Mouse (Mus musculus): ENCODE data around the gene Hand1. TPM values are rescaled to one million over a fixed set of nuclear protein-coding genes. Genes with fewer than 3 reads are reported as not detected.
"Not testable (repeated sequence)": the region's sequence is repeated elsewhere in the genome, so short reads cannot be mapped to it uniquely, and the experiment has no call there.

The Hand1 gene
- total and polyA plus RNA-seq, 2 experiments from 2014 or later: 2.7 TPM; not detected in 1

GRCm38 (mm10) chr11:57847396-57847795 lies 14.8 kb upstream of the Hand1 start:
- Histone ChIP-seq H3K4me2 (ENCODE audit: low read depth, low read length) (no peak overlapping the region), H3K27me3 (ENCODE audit: control insufficient read depth, insufficient read depth, low read length) (peaks cover 15% of the 10 kb centered on the region; the same call in 1 of the 2 replicates), H3K27ac (ENCODE audit: low read depth) (no peak overlapping the region), H3K36me3 (replicated peaks; ENCODE audit: control insufficient read depth, insufficient read depth, low read length) (no peaks in the 10 kb centered on the region), H3K4me3 (ENCODE audit: low read depth, low read length) (no peak overlapping the region), H3K9ac (replicated peaks; ENCODE audit: low read depth, low read length) (no peak overlapping the region), H3K9me3 (replicated peaks; ENCODE audit: control insufficient read depth, low read length) (no peaks in the 10 kb centered on the region), H3K4me1 (ENCODE audit: control insufficient read depth, insufficient read depth) (no peaks in the 10 kb centered on the region)
- 30% methylated on average over 7 of the region's 7 CpGs for WGBS
- TF ChIP-seq EP300 (IDR thresholded peaks at IDR 0.05; ENCODE audit: low read depth): no peak
- TF ChIP-seq CTCF (IDR thresholded peaks at IDR 0.05; ENCODE audit: low read depth): no peak
- DNase-seq (ENCODE audit: low spot score) (no peak), ATAC-seq (ENCODE audit: insufficient read depth, low read depth) (no peak)

- not testable (repeated sequence) for H3K4me1 ChIP-seq (ENCODE audit: control insufficient read depth, insufficient read depth)
- 67% methylated on average over 7 of the region's 9 CpGs for WGBS
Observed at GRCm38 (mm10) chr11:57846421-57847363, 14.1 kb upstream of the Hand1 start.

GRCm38 (mm10) chr11:57841391-57841790 lies 8.8 kb upstream of the Hand1 start:
- no peaks in the 10 kb centered on the region for H3K36me3 ChIP-seq (replicated peaks; ENCODE audit: control insufficient read depth, insufficient read depth, low read length)
- H3K27me3 ChIP-seq (ENCODE audit: control insufficient read depth, insufficient read depth, low read length): peaks cover 56% of the 10 kb centered on the region
- no peak overlapping the region for H3K9ac ChIP-seq (replicated peaks; ENCODE audit: low read depth, low read length)
- no peak for DNase-seq (ENCODE audit: low spot score)
- no peak overlapping the region for H3K4me3 ChIP-seq (ENCODE audit: low read depth, low read length)
- H3K27ac ChIP-seq (ENCODE audit: low read depth): no peak overlapping the region
- no peak overlapping the region for H3K4me2 ChIP-seq (ENCODE audit: low read depth, low read length)
- H3K4me1 ChIP-seq (ENCODE audit: control insufficient read depth, insufficient read depth): no peaks in the 10 kb centered on the region
- no peaks in the 10 kb centered on the region for H3K9me3 ChIP-seq (replicated peaks; ENCODE audit: control insufficient read depth, low read length)
- 51% methylated on average over 7 of the region's 7 CpGs for WGBS
- TF ChIP-seq CTCF (IDR thresholded peaks at IDR 0.05; ENCODE audit: low read depth): no peak
- no peak for TF ChIP-seq EP300 (IDR thresholded peaks at IDR 0.05; ENCODE audit: low read depth)
- no peak for ATAC-seq (ENCODE audit: insufficient read depth, low read depth)

More at GRCm38 (mm10) chr11:57846421-57847363, 14.1 kb upstream of the Hand1 start:
- H3K9me3 ChIP-seq (replicated peaks; ENCODE audit: control insufficient read depth, low read length); H3K9ac ChIP-seq (replicated peaks; ENCODE audit: low read depth, low read length); H3K36me3 ChIP-seq (replicated peaks; ENCODE audit: control insufficient read depth, insufficient read depth, low read length); DNase-seq (ENCODE audit: low spot score); H3K4me3 ChIP-seq (ENCODE audit: low read depth, low read length); ATAC-seq (ENCODE audit: insufficient read depth, low read depth); H3K4me2 ChIP-seq (ENCODE audit: low read depth, low read length); H3K27ac ChIP-seq (ENCODE audit: low read depth): not testable (repeated sequence)
- H3K27me3 ChIP-seq (ENCODE audit: control insufficient read depth, insufficient read depth, low read length): peaks cover 16% of the 10 kb centered on the region

- no peak overlapping the region for H3K4me2 ChIP-seq (ENCODE audit: low read depth, low read length)
- no peak overlapping the region for H3K27ac ChIP-seq (ENCODE audit: low read depth)
- ATAC-seq (ENCODE audit: insufficient read depth, low read depth): no peak
- H3K4me1 ChIP-seq (ENCODE audit: control insufficient read depth, insufficient read depth): no peaks in the 10 kb centered on the region
- no peak overlapping the region for H3K9ac ChIP-seq (replicated peaks; ENCODE audit: low read depth, low read length)
- H3K4me3 ChIP-seq (ENCODE audit: low read depth, low read length): no peak overlapping the region
- WGBS: 41% methylated on average over 10 of the region's 10 CpGs
- no peak for DNase-seq (ENCODE audit: low spot score)
- no peaks in the 10 kb centered on the region for H3K36me3 ChIP-seq (replicated peaks; ENCODE audit: control insufficient read depth, insufficient read depth, low read length)
- no peaks in the 10 kb centered on the region for H3K9me3 ChIP-seq (replicated peaks; ENCODE audit: control insufficient read depth, low read length)
- no peak for TF ChIP-seq CTCF (IDR thresholded peaks at IDR 0.05; ENCODE audit: low read depth)
- TF ChIP-seq EP300 (IDR thresholded peaks at IDR 0.05; ENCODE audit: low read depth): no peak
- peaks cover 59% of the 10 kb centered on the region for H3K27me3 ChIP-seq (ENCODE audit: control insufficient read depth, insufficient read depth, low read length)
Observed at GRCm38 (mm10) chr11:57840986-57841385, 8.4 kb upstream of the Hand1 start.

GRCm38 (mm10) chr11:57837861-57838680 lies 5.5 kb upstream of the Hand1 start:
- no peaks in the 10 kb centered on the region for H3K4me1 ChIP-seq (ENCODE audit: control insufficient read depth, insufficient read depth)
- ATAC-seq (ENCODE audit: insufficient read depth, low read depth) (no peak), DNase-seq (ENCODE audit: low spot score) (no peak)
- no peak overlapping the region for H3K9ac ChIP-seq (replicated peaks; ENCODE audit: low read depth, low read length)
- H3K27me3 ChIP-seq (ENCODE audit: control insufficient read depth, insufficient read depth, low read length): peaks cover 82% of the 10 kb centered on the region
- TF ChIP-seq CTCF (IDR thresholded peaks at IDR 0.05; ENCODE audit: low read depth) (no peak), EP300 (IDR thresholded peaks at IDR 0.05; ENCODE audit: low read depth) (no peak)
- WGBS: 38% methylated on average over 22 of the region's 22 CpGs
- no peaks in the 10 kb centered on the region for H3K9me3 ChIP-seq (replicated peaks; ENCODE audit: control insufficient read depth, low read length)
- H3K4me3 ChIP-seq (ENCODE audit: low read depth, low read length): no peak overlapping the region
- H3K36me3 ChIP-seq (replicated peaks; ENCODE audit: control insufficient read depth, insufficient read depth, low read length): no peaks in the 10 kb centered on the region
- no peak overlapping the region for H3K4me2 ChIP-seq (ENCODE audit: low read depth, low read length)
- H3K27ac ChIP-seq (ENCODE audit: low read depth): no peak overlapping the region
